Mouse (Mus musculus): ENCODE results near the gene Gja10.

The Gja10 gene

DNA sequence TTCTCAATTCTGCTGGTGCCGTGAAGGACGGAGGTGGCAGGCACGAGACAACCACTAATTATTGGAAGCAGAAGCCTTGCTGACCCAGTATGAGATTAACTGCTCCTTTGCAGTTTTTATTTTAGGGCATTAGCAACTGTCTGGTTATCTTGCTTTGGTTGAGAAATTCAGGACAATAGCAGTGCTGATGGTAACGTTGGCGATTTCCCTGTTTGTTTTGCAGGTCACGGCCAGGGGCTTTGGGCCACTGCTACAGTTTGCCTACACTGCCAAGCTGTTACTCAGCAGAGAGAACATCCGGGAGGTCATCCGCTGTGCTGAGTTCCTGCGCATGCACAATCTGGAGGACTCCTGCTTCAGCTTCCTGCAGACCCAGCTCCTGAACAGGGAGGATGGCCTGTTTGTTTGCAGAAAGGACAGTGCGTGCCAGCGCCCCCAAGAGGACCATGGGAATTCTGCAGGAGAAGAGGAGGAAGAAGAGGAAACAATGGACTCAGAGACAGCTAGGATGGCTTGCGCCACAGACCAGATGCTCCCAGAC lies 40.9 kb downstream of the Gja10 start:
- no peak for DNase-seq (ENCODE audit: low spot score in 2 of 2)

DNA sequence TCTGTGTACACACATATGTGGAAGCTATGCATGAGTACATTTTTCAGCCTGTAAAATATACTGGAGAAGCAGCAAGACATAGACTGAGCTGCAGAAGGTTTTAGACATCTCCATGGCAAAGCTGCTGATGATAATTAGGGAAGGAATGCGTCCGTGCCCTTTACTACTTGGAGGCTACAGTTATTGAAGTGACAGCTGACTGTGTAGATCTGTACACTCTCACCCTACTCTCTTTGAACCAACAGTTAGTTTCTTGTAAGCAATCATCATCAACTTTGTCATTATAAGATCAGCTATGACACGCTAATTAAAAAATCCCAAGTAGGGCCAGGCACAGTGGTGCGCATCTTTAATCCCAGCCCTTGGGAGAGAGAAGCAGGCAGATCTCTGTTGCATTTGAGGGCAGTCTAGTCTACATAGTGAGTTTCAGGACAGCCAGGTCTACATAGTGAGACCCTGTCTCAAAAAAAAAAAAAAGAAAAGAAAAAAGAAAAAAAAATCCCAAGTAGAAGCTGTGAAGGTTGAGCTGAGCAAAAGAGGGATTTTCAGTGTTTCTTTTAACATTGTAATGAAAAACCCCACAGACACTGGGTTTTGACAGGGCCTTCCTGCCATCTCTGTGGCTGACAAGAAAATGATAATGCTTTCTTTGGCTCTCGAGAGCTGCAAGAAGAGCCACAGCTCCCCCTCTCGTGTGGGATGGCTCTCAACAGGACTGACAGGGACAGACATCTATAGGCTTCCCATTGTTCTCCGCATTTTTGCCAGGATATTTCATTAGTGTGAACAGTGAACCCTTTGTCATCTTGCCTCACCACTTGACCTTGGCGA lies 41.6 kb downstream of the Gja10 start:
- DNase-seq (ENCODE audit: low spot score in 2 of 2) = no peak

DNA sequence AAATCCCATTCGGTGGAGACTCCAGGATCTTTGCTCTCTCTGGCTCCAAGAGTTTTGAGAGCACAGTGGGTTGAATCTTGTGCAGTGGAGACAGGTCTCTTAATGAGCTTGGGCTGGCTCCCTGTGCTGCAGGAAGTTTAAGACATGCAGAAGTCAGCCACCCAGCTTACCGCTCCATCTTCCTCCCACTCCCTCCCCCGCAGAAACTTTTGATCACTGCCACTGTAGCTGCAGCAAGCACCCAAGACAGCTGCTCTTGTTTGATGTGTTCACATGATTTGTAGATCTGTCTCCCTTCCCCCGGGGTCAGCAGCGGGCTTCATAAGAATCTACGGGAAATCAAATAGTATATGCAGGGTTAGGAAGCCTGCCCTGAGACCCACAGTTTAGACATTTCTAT lies 42.3 kb downstream of the Gja10 start:
- peak; percentile 8 to 50 for DNase-seq (ENCODE audit: low spot score in 2 of 2)

DNA sequence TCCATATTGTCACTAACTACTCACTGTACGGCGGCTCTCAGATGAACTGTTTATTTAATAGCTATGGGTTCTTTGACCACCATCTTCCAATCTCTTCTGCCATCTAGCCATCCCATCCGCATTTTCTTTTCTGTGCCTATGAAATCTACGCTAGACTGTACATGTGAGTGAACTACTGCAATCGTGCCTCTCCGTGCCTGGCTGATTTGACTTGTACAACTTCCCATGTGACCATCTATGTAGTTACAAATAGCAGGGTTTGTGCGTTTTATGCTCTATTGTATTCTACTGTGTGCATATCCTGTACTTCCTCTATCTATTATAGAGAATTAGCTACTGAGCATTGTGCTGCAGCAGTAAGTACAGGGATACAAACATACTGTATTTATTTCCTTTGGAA lies 47.1 kb downstream of the Gja10 start:
- no peak for DNase-seq (ENCODE audit: low spot score in 2 of 2)

DNA sequence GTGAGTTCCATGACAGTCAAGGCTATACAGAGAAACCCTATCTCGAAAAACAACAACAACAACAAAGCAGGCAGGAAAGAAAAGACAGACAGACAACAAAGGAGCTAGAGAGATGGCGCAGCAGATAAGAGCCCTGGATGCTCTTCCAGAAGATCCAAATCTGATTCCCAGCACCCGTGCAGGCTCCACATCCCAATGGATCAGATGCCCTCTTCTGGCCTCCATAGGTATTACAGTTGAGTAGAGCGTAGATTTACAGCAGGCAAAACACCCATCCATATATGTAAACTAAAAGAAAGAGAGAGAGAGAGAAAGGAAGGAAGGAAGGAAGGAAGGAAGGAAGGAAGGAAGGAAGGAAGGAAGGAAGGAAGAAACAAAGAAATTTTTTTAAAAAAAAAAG lies 51.2 kb downstream of the Gja10 start:
- DNase-seq (ENCODE audit: low spot score in 2 of 2) = no peak

DNA sequence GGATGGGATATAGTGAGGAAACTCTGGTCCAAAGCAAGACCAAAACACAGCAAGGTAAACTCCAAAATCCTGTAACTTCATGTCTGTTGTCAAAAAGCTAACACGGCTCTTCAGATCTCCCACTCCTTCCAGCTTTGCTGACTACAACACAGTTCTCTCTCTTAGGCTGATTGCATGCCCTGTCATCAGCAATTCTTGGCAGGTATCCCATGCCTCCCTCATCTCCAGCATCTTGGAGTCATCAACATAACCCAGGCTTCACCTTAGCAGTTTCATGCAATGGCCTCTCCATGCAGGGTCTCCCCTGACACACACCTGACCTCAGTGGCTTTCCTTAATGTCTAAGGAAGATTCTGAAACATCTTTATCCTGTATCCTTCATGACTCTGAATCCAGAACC lies 53.4 kb downstream of the Gja10 start:
- no peak for DNase-seq (ENCODE audit: low spot score in 2 of 2)
